Mouse (Mus musculus) MEL (cell line): ENCODE data around the gene Ubap2l. TPM values are rescaled to one million over a fixed set of nuclear protein-coding genes. Genes with fewer than 3 reads are reported as not detected.
A peak's percentile ranks its signal among the peaks of the same experiment; 100 is the strongest.

Experiments used
- DNase-seq: peaks from one replicate; pipeline ENCODE4 v3.0.0; 2011; ENCODE audit warnings: low read depth, low spot score
- H3K27ac ChIP-seq: 2 replicates; pipeline ENCODE4 v1.5.1; 2012; ENCODE audit warnings: low read depth, mild to moderate bottlenecking, control low read depth, low read length, moderate library complexity; ENCODE audit not compliant: control insufficient read depth
- H3K27me3 ChIP-seq, 2 experiments: fragments of 150-350 bp in 1 of 2; sonication (generic) in 1 of 2; 2 replicates each; pipeline ENCODE4 v1.6.1; 2012; ENCODE audit warnings: low read length in 2 of 2, mild to moderate bottlenecking in 2 of 2, improper control_type of control experiment in 1 of 2, moderate library complexity in 1 of 2; ENCODE audit not compliant: insufficient read depth in 2 of 2, control insufficient read depth in 1 of 2
- H3K36me3 ChIP-seq, 2 experiments: 2 replicates each; pipeline ENCODE4 v1.6.1; 2012 to 2014; ENCODE audit warnings: low read length in 2 of 2, improper control_type of control experiment in 1 of 2, inconsistent platforms in 1 of 2, mild to moderate bottlenecking in 1 of 2; ENCODE audit not compliant: insufficient read depth in 2 of 2, control insufficient read depth in 1 of 2
- H3K4me1 ChIP-seq, 2 experiments: fragments of 150-350 bp in 1 of 2; sonication (generic) in 1 of 2; 2 replicates each; pipeline ENCODE4 v1.6.1; 2012; ENCODE audit warnings: low read length in 2 of 2, improper control_type of control experiment in 1 of 2, mild to moderate bottlenecking in 1 of 2; ENCODE audit not compliant: insufficient read depth in 2 of 2, control insufficient read depth in 1 of 2
- H3K4me3 ChIP-seq, 2 experiments: fragments of 150-350 bp in 1 of 2; sonication (generic) in 1 of 2; 2 replicates each; pipeline ENCODE4 v1.5.1; 2012; ENCODE audit warnings: low read depth in 2 of 2, low read length in 2 of 2, mild to moderate bottlenecking in 2 of 2, moderate library complexity in 2 of 2, control low read depth in 1 of 2, improper control_type of control experiment in 1 of 2; ENCODE audit not compliant: control insufficient read depth in 1 of 2, insufficient read depth in 1 of 2
- H3K79me2 ChIP-seq: 2 replicates; pipeline ENCODE4 v1.6.1; 2012; ENCODE audit warnings: mild to moderate bottlenecking, low read length, moderate library complexity; ENCODE audit not compliant: control insufficient read depth, poor library complexity, insufficient read depth
- H3K9ac ChIP-seq: 2 replicates; pipeline ENCODE4 v1.6.1; 2012; ENCODE audit warnings: low read depth, mild to moderate bottlenecking, control low read depth, low read length, moderate library complexity; ENCODE audit not compliant: control insufficient read depth, poor library complexity, severe bottlenecking
- H3K9me3 ChIP-seq: fragments of 150-350 bp; sonication (generic); replicated peaks from 2 replicates; pipeline ENCODE4 v1.6.1; 2012; ENCODE audit warnings: mild to moderate bottlenecking, low read length, improper control_type of control experiment, moderate library complexity; ENCODE audit not compliant: insufficient read depth
- CTCF ChIP-seq, 3 experiments: IDR thresholded peaks in 2 of 3; conservative IDR thresholded peaks in 1 of 3; 2 replicates each; pipeline ENCODE4 v1.5.1; 2011 to 2012; ENCODE audit warnings: low read length in 3 of 3, low read depth in 2 of 3, mild to moderate bottlenecking in 2 of 3, improper control_type of control experiment in 1 of 3, inconsistent platforms in 1 of 3, mixed read lengths in 1 of 3, moderate library complexity in 1 of 3; ENCODE audit not compliant: control insufficient read depth in 1 of 3, insufficient read depth in 1 of 3, poor library complexity in 1 of 3, severe bottlenecking in 1 of 3
- ETS1 ChIP-seq: IDR thresholded peaks from 2 replicates; pipeline ENCODE4 v1.6.1; 2012; ENCODE audit warnings: low read depth, mild to moderate bottlenecking, inconsistent platforms, low read length, improper control_type of control experiment, moderate library complexity
- MAX ChIP-seq: IDR thresholded peaks from 2 replicates; pipeline ENCODE4 v1.6.1; 2011; ENCODE audit warnings: low read length, improper control_type of control experiment
- MEF2A ChIP-seq: IDR thresholded peaks from 2 replicates; pipeline ENCODE4 v1.6.1; 2014; ENCODE audit warnings: low read depth, mild to moderate bottlenecking, inconsistent platforms, low read length, improper control_type of control experiment; ENCODE audit not compliant: poor library complexity, insufficient replicate concordance, severe bottlenecking; ENCODE audit errors: extremely low read depth
- MXI1 ChIP-seq: IDR thresholded peaks from 2 replicates; pipeline ENCODE4 v1.6.1; 2011; ENCODE audit warnings: mild to moderate bottlenecking, low read depth, low read length, improper control_type of control experiment
- MYB ChIP-seq: IDR thresholded peaks from 2 replicates; pipeline ENCODE4 v1.6.1; 2011; ENCODE audit warnings: mild to moderate bottlenecking, low read depth, low read length, improper control_type of control experiment
- MYC ChIP-seq: IDR thresholded peaks from 2 replicates; pipeline ENCODE4 v1.6.1; 2011; ENCODE audit warnings: low read depth, mild to moderate bottlenecking, low read length, improper control_type of control experiment, moderate library complexity
- NELFE ChIP-seq: IDR thresholded peaks from 2 replicates; pipeline ENCODE4 v1.6.1; 2011; ENCODE audit warnings: low read depth, low read length, improper control_type of control experiment
- SMC3 ChIP-seq: IDR thresholded peaks from 2 replicates; pipeline ENCODE4 v1.6.1; 2011; ENCODE audit warnings: low read depth, low read length, improper control_type of control experiment
- ZMIZ1 ChIP-seq: IDR thresholded peaks from 2 replicates; pipeline ENCODE4 v1.6.1; 2012; ENCODE audit warnings: low read depth, mild to moderate bottlenecking, inconsistent platforms, low read length, improper control_type of control experiment, moderate library complexity
- ZNF384 ChIP-seq: IDR thresholded peaks from 2 replicates; pipeline ENCODE4 v1.6.1; 2012; ENCODE audit warnings: low read depth, mild to moderate bottlenecking, inconsistent platforms, low read length, improper control_type of control experiment
- polyA plus RNA-seq, 2 experiments: library from polyadenylated mRNA; stranded (reverse) in 1 of 2; unstranded in 1 of 2; fragments of >175 nt in 1 of 2; fragments of >200 nt in 1 of 2; gene quantifications; 2 replicates each; pipeline versions ENCODE4 v1.2.1 to v1.2.4; 2012; ENCODE audit warnings: low replicate concordance in 2 of 2, low read depth in 1 of 2; ENCODE audit not compliant: insufficient read length in 2 of 2, insufficient read depth in 1 of 2, missing spikeins in 1 of 2
- total RNA-seq: library from RNA; depleted of rRNA; stranded (reverse); fragments of 300-350 nt; gene quantifications from 2 replicates; pipeline ENCODE4 v1.2.3, GENCODE M21; 2012

The Ubap2l gene
- total and polyA plus RNA-seq, 3 experiments = 107 to 442 (median 247) TPM

GRCm38 (mm10) chr3:89998612-89999054, 53.8 kb downstream of the Ubap2l start, which contains the start of gene Hax1 (continued):
- TF ChIP-seq ZMIZ1 = peak; percentile 95

DNA sequence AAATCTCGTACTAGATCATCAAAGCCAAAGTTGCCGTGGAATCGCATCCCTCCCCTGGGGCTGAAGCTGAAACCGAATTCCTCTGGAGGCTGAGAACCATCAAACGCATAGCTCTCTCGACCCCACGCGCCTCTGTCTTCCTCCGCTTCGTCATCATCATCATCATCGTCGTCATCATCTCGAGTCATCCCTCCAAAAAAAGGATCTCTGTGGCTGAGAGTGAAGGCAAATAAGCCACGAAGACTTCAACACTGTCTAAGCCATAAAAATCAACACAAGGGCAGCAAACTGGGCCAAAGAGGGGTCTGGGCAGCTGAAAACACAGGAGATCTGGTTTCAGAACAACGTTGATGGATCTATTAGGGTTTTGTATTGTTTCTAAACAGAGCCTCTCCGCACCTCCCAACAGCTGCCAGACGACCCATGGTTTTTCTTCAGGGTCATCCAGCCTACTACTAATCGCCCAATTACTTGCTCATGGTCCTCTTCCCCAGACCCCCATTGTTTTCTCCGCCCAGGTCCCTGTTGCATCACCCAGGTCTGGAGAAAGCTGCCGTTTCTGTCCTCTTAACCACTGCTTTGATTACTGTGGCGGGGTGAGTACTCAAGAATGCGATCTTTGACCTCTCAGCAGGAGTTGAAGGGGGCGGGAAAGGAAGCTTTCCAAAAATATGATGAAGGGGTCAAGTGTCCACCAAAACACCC, 54.5 kb downstream of the Ubap2l start:
- no peaks in the 10 kb centered on the region for H3K9me3 ChIP-seq
- peaks cover 19 to 22% of the 10 kb centered on the region in 2 experiments for H3K36me3 ChIP-seq
- peak; percentile 60 for DNase-seq
- H3K79me2 ChIP-seq = peaks cover 10% of the 10 kb centered on the region
- H3K4me1 ChIP-seq = peaks cover 4 to 6% of the 10 kb centered on the region in 2 experiments; a peak in 3 of 4 replicates
- peak overlapping the region; percentile 74 to 92 for H3K4me3 ChIP-seq
- H3K27me3 ChIP-seq = no peaks in the 10 kb centered on the region
- H3K9ac ChIP-seq = peak overlapping the region; percentile 87
- TF ChIP-seq NELFE (no peak), MYB (no peak), MXI1 (no peak), MEF2A (no peak), MAX (peak; percentile 65; the same call in 1 of the 2 replicates), ETS1 (no peak)
- TF ChIP-seq, all 39 proteins: peak for 1
- H3K27ac ChIP-seq = peak overlapping the region; percentile 50

DNA sequence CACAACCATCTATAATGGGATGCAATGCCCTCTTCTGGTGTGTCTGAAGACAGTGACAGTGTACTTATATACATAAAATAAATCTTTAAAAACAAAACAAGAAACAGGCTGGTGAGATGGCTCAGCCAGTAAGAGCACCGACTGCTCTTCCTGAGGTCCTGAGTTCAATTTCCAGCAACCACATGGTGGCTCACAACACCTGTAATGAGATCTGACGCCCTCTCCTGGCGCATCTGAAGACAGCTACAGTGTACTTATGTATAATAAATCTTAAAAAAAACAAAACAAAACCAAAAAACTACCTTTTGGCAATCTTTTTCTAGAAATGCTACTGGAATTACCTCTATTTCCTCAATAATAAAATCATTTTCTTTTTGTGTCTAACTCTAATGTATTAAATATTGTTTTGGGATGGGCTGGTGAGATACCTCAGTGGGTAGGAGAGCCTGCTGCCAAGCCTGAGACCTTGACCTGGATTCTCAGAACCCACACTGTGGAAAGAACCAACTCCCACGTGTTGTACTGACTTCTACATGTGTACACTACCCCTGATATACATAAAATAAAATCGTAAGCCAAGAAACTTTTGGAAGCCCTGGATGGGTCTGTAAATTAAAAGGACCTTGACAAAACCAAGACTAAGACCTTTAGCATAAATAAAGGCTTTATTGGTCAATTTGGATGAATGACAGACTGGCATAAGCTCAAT, 57.5 kb downstream of the Ubap2l start:
- H3K36me3 ChIP-seq = peaks cover 13 to 18% of the 10 kb centered on the region in 2 experiments
- DNase-seq = peak; percentile 57
- H3K27me3 ChIP-seq = no peaks in the 10 kb centered on the region
- TF ChIP-seq ZNF384 = no peak
- TF ChIP-seq CTCF (IDR thresholded peaks at IDR 0.05 in 2 of 3, conservative IDR thresholded peaks at IDR 0.05 in 1 of 3; ENCODE audit: control insufficient read depth in 1 of 3, insufficient read depth in 1 of 3, low read depth in 2 of 3, low read length in 3 of 3, poor library complexity in 1 of 3, severe bottlenecking in 1 of 3) = peak; percentile 11 to 49 (median 38); a peak in 4 of 6 replicates
- no peak for TF ChIP-seq NELFE
- peak; percentile 32 for TF ChIP-seq SMC3
- 0 out of 2 replicates have a peak, but pooled peaks have one; percentile 64 for TF ChIP-seq MYC
- H3K79me2 ChIP-seq = peaks cover 10% of the 10 kb centered on the region
- no peaks in the 10 kb centered on the region for H3K9me3 ChIP-seq
- H3K9ac ChIP-seq = no peak overlapping the region
- peaks cover 4 to 6% of the 10 kb centered on the region in 2 experiments; a peak in 3 of 4 replicates for H3K4me1 ChIP-seq
- H3K27ac ChIP-seq = no peak overlapping the region
- no peak overlapping the region for H3K4me3 ChIP-seq
